Mouse (Mus musculus) splenic B cell, adult 2 months (primary cell): ENCODE measurements around the gene Esp22.
"Not testable (repeated sequence)": the region's sequence is repeated elsewhere in the genome, so short reads cannot be mapped to it uniquely, and the experiment has no call there.

Source experiments
- DNase-seq: peaks from one replicate; pipeline ENCODE4 v3.0.0-alpha.2; 2011; ENCODE audit warnings: low read depth, low spot score
- H3K27me3 ChIP-seq: 2 replicates; pipeline ENCODE4 v1.6.1; 2012; ENCODE audit warnings: mild to moderate bottlenecking, low read length, moderate library complexity, mixed read lengths; ENCODE audit not compliant: control insufficient read depth, poor library complexity, insufficient read depth, severe bottlenecking
- H3K36me3 ChIP-seq: 2 replicates; pipeline ENCODE4 v1.6.1; 2012; ENCODE audit warnings: mild to moderate bottlenecking, low read length, moderate library complexity, mixed read lengths; ENCODE audit not compliant: control insufficient read depth, poor library complexity, insufficient read depth, severe bottlenecking

Esp22 gene

GRCm38 (mm10) chr17:39095034-39095433, at the start of gene Esp22:
Gene Esp22, plus strand, starts transcription at chr17:39095334.
- Histone ChIP-seq H3K27me3 (no peaks in the 10 kb centered on the region), H3K36me3 (no peaks in the 10 kb centered on the region)
- DNase-seq, result no peak

DNA sequence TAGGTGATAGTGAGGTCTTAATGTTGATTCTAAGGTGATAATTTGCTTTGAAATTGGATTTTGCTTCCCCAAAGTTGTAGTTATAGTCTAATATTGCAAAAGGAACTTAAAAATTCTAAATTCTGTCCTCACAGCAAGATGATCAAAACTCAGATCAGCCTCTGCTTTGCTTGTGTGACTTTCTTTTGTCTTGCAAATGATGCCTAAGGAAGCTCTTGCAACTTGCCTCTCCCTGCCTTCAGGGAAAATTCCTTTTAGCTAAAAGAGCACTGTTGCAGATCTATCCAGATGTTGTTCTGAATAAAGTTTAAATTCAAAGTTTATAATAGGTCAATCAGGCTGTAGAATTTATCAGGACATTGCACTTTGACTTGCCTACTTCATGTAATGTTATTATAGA, 31.5 kb upstream of the Esp22 start:
- Histone ChIP-seq H3K36me3 (no peaks in the 10 kb centered on the region), H3K27me3 (no peaks in the 10 kb centered on the region)
- no peak for DNase-seq

DNA sequence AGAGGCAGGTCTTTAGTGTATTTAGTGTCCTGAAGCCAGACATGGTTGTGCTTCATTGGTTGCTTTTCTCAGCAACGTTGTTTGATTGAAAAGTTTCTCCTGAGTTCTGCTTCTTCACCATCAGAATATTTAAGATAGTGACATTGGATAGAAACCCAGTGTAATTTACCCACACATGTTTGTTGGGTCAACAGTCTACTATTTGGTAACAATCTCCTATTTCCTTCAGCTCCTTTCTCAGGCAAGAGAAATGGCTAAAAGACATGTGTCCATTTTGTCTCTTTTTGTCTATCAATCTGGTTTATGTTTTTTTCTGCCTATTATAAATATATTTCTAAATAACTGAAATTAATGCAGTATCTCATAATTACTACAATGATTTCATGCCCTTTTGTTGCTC, 18.2 kb upstream of the Esp22 start, which contains the start of gene Esp23:
Esp23 (minus strand) TSS at position 101 of the 400 bp plus-strand sequence.
- Histone ChIP-seq H3K27me3 (no peaks in the 10 kb centered on the region), H3K36me3 (no peaks in the 10 kb centered on the region)
- no peak for DNase-seq

GRCm38 (mm10) chr17:39107126-39107525, 12.0 kb downstream of the Esp22 start:
- not testable (repeated sequence) for H3K27me3 ChIP-seq, DNase-seq, H3K36me3 ChIP-seq

- H3K36me3 ChIP-seq, H3K27me3 ChIP-seq, DNase-seq: not testable (repeated sequence)
These were observed 34.0 kb downstream of the Esp22 start for GRCm38 (mm10) chr17:39129156-39129555.
